Mouse (Mus musculus): ENCODE data around the gene Cables2.

Gene Cables2

GRCm38 (mm10) chr2:180273394-180274244 is at the start of gene Cables2:
TSS of gene Cables2 (minus strand) at chr2:180273496.
- DNase-seq (ENCODE audit: low read depth, low spot score) = peak; percentile 98

GRCm38 (mm10) chr2:180322674-180323355 is 49.5 kb upstream of the Cables2 start:
- DNase-seq (ENCODE audit: low read depth, low spot score) = no peak

- no peak for DNase-seq (ENCODE audit: low read depth, low spot score)
These were observed 46.9 kb upstream of the Cables2 start for GRCm38 (mm10) chr2:180320216-180320615.

GRCm38 (mm10) chr2:180317591-180317990 is 44.3 kb upstream of the Cables2 start:
- DNase-seq (ENCODE audit: low read depth, low spot score) = no peak

- DNase-seq (ENCODE audit: low read depth, low spot score) = no peak
These were observed 41.0 kb upstream of the Cables2 start for GRCm38 (mm10) chr2:180314292-180314691.

- DNase-seq (ENCODE audit: low read depth, low spot score) = no peak
These were observed 37.9 kb upstream of the Cables2 start for GRCm38 (mm10) chr2:180311147-180311546.

- DNase-seq (ENCODE audit: low read depth, low spot score) = peak; percentile 16
These were observed 34.4 kb upstream of the Cables2 start for GRCm38 (mm10) chr2:180307680-180308079.

GRCm38 (mm10) chr2:180306423-180307168 is 33.3 kb upstream of the Cables2 start:
- DNase-seq (ENCODE audit: low read depth, low spot score) = no peak

GRCm38 (mm10) chr2:180306009-180306408 is 32.7 kb upstream of the Cables2 start:
- DNase-seq (ENCODE audit: low read depth, low spot score) = no peak

- DNase-seq (ENCODE audit: low read depth, low spot score) = peak; percentile 28
These were observed 32.2 kb upstream of the Cables2 start for GRCm38 (mm10) chr2:180305490-180305889.

- DNase-seq (ENCODE audit: low read depth, low spot score) = no peak
These were observed 31.3 kb upstream of the Cables2 start for GRCm38 (mm10) chr2:180304554-180304953.

GRCm38 (mm10) chr2:180303468-180303867 is 30.2 kb upstream of the Cables2 start:
- DNase-seq (ENCODE audit: low read depth, low spot score) = no peak

GRCm38 (mm10) chr2:180302201-180302600 is 28.9 kb upstream of the Cables2 start:
- no peak for DNase-seq (ENCODE audit: low read depth, low spot score)

GRCm38 (mm10) chr2:180300771-180301170 is 27.5 kb upstream of the Cables2 start:
- DNase-seq (ENCODE audit: low read depth, low spot score) = no peak

GRCm38 (mm10) chr2:180300252-180300651 is 27.0 kb upstream of the Cables2 start:
- DNase-seq (ENCODE audit: low read depth, low spot score) = no peak

- no peak for DNase-seq (ENCODE audit: low read depth, low spot score)
These were observed 19.6 kb upstream of the Cables2 start for GRCm38 (mm10) chr2:180292906-180293305.

GRCm38 (mm10) chr2:180292026-180292425 is 18.7 kb upstream of the Cables2 start:
- no peak for DNase-seq (ENCODE audit: low read depth, low spot score)

GRCm38 (mm10) chr2:180291566-180291965 is 18.3 kb upstream of the Cables2 start:
- DNase-seq (ENCODE audit: low read depth, low spot score) = no peak

GRCm38 (mm10) chr2:180290503-180290902 is 17.2 kb upstream of the Cables2 start:
- DNase-seq (ENCODE audit: low read depth, low spot score) = no peak

- DNase-seq (ENCODE audit: low read depth, low spot score) = no peak
These were observed 16.3 kb upstream of the Cables2 start, which contains the start of gene Rbbp8nl for GRCm38 (mm10) chr2:180289440-180290108. TSS of gene Rbbp8nl (minus strand) at chr2:180289879.

- DNase-seq (ENCODE audit: low read depth, low spot score) = no peak
These were observed 15.7 kb upstream of the Cables2 start for GRCm38 (mm10) chr2:180288966-180289365.
